Mouse (Mus musculus): Measurements from ENCODE around the gene Nr5a2.

Gene Nr5a2

DNA sequence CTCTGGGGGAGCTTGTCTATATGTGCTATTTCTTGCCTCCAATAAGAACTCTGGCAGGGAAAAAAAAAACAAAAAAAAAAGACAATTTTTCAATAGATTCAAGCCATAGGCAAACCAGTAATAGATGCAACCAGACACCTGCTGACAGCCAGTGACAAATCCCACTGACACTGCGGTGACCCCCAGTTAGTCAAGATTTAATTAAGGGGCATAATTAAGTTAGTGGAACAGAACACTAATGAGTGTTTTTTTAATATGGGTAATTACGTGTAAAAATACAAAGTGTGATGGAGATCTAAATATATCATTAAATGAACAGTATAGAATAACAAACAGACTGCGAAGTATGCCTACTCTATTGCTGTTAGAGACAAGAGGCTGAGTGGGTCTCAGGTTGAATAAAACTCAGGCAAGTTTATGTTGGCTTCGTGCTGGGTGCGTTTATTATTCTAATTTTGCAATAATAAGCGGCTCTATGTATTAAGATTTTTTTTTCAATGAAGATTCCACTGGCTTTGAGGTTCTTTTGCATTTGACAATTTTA is 50.7 kb downstream of the Nr5a2 start:
- DNase-seq, result no peak

DNA sequence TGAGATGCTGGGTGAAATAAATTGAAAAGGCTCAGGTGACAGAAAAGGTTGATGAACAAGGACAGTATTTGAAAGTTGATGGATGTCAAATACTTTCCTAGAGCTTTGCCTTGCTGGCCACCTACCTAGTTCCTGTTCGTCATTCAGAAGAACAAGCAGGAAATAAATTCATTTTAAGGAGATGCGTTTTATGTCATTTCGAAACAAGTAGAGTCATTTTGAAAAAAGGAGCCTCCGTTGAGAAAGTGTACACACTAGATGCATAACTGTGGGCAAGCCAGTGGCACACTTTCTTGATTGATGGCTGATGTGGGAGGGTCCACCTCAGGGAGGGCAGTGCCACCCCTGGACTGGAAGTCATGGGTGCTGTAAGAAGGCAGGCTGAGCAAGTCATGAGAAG is 62.1 kb downstream of the Nr5a2 start:
- no peak for DNase-seq

GRCm38 (mm10) chr1:136896351-136896750 is 63.9 kb downstream of the Nr5a2 start:
- DNase-seq, result peak in 1 of 2 experiments; percentile 14

DNA sequence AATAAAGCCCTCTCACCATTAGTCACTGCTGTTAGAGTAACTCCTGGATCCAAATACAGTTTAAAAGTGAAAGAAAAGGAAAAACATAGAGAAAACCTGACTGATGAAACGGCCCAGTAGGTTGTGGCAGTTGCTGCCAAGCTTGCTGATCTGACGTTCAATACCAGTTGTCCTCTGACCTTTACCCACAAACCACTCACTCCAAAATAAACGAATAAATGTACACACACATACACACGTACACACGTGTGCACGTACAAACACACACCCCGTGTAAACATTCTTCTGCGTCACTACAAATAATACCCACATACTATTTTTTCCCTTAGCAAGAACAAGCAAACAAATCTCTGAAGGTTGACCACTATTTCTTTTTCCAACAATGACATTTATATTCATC is 64.4 kb downstream of the Nr5a2 start:
- no peak for DNase-seq

GRCm38 (mm10) chr1:136894753-136895152 is 65.5 kb downstream of the Nr5a2 start:
- DNase-seq, result no peak

GRCm38 (mm10) chr1:136893162-136893561 is 67.1 kb downstream of the Nr5a2 start:
- DNase-seq, result no peak

- DNase-seq, result no peak
Observed at GRCm38 (mm10) chr1:136890439-136890838, 69.8 kb downstream of the Nr5a2 start.

DNA sequence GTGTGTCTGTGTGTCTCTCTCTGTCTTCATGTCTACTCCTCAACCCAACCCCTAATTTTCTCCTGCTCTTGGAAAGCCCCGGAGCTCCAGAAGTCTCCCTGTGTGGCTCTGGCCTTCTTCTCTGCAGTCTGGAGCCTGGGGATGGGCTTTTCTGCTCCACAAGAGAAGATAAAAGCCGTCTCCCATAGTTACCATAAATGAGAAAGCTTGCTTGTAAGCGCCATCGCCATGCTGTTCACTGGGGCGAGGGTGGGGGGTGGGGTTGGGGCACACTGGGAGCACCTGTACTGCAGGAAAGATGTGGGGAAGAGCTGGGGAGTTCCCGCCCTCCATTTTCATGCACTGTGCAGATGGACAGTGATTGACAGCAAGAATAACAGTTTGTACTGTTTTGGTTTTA is 71.5 kb downstream of the Nr5a2 start:
- no peak for DNase-seq

DNA sequence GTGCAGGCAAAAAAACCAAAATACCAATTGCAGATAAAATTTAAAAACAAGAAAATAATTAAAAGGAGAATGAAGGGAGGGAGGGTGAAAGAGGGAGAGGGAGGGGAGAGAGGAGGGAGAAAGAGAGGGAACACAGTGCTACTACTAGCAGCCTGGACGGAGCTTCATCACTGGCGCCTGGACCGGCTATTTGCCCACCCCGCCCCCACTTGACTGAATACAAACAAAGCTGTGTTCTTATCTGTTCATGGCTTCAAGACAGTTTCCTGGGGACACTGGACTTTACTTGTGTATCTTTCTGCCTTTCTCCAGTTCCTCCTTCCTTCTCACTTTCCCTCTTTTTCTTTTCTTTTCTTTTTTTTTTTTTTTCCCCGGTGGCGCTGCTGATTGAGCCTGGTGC is 73.6 kb downstream of the Nr5a2 start:
- no peak for DNase-seq

DNA sequence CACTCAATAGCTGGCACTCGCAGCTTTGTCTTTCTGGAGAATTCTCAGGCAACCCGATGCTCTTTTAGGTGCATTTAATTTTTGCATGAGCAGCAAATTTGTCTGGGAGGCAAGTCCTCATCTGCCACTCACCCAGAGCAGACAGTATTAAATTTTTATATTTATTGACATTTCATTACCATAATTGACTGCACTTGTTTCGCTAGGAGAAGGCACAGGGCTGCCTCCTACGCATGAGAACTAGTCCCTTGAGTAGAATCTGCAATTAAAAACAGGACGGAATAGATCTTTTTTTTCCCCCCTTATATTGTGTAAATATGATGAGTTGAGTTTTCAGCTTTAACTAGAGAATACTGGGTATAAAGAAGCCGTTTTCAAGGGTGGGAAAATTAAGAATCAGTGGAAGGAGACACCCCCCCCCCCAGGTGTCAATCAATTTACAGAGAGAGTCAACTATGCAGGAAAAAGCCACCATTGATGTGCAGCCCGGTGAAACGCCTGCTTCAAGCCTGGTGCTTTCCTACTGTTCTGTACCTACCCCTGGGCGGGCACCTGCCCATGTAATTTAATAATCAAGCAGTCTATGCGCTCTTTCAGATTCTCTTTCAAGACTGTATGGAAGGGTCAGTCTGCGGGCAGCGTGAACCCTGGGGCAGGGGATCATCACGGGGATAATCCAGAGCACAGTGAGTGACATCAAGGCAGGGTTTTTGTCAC is 76.6 kb downstream of the Nr5a2 start:
- no peak for DNase-seq

DNA sequence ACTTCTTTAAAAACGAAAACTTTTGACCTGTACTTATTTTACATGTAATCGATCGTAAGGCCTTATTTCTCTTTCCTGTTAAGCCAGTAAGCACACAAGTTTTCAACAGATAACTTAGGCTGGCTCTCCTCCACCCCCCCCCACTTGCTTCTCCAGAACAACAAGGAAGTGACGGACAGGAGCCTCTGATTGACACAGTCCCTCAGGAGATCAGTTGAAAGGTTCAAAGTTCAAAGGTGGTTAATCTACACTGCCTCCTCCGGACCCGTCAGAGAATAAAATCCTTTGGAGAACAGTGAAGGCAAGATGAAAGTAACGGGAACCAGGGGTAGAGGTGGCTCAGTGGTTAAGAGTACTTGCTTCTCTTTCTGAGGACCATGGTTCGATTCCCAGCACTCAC is 80.0 kb downstream of the Nr5a2 start:
- no peak for DNase-seq

GRCm38 (mm10) chr1:136875006-136875405 is 85.2 kb downstream of the Nr5a2 start:
- no peak for DNase-seq

GRCm38 (mm10) chr1:136868955-136869354 is 91.3 kb downstream of the Nr5a2 start:
- DNase-seq, result peak; percentile 14 to 27

DNA sequence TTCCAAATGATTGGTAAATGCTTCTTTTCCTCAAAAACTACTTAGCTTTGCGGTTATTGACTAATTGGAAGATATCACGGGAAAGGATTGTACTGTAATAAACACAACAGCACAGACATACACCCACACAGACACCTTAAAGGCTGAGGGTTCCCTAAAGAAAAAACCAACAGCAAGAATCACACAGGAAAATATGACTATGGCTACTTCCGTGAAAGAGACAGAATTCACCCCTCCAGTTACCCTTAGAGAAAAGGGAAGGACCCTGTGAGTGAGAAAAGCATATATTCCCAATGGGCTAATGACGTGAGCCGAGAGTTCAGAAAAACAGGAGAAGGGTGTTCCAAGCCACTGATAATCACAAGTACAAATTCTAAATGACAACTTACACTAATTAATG is 92.0 kb downstream of the Nr5a2 start:
- no peak for DNase-seq

- peak; percentile 14 to 32 for DNase-seq
Observed at GRCm38 (mm10) chr1:136866481-136867092, 93.7 kb downstream of the Nr5a2 start.

GRCm38 (mm10) chr1:136863209-136863608 is 97.0 kb downstream of the Nr5a2 start:
- no peak for DNase-seq

- peak; percentile 12 to 27 for DNase-seq
Observed at GRCm38 (mm10) chr1:136859454-136859853, 100.8 kb downstream of the Nr5a2 start.

GRCm38 (mm10) chr1:136858724-136859123 is 101.5 kb downstream of the Nr5a2 start:
- no peak for DNase-seq

DNA sequence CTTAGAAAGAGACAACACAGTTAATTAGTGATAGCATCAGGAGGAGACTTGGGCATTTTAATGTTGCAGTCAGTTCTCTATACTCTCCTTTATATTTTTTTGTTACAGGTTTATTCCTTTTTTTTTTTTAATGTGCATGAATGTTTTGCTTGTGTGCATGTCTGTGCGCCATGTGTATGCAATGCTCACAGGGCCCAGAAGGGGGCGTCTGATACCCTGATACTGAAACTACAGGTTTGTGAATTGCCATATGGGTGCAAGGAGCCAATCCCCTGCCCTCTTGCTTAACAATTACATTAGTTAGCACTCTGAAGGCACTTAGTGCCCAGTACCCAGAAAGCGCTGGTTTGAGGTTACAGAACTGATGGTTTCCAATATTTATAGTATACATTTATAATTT is 104.1 kb downstream of the Nr5a2 start:
- DNase-seq, result no peak

GRCm38 (mm10) chr1:136848791-136849190 is 111.5 kb downstream of the Nr5a2 start:
- no peak for DNase-seq

DNA sequence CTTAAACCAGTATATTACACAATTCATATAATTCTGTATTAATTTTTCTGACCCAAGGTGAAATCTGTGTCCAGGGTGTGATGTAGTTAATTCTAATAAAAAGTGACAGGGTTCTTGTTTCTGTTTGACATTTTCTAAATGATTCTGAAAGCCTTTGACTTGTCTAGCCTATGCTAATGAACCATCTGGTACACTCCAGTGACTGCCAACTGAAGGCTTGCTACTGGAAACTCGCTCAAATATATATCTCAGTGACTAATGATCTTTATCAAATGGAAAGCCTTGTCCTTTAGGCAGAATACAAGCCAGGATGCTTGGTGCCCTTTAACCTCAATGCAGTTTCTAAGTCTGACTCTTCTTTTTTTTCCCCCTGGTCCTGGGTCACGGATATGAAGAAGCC is 114.2 kb downstream of the Nr5a2 start:
- no peak for DNase-seq

- no peak for DNase-seq
Observed at GRCm38 (mm10) chr1:136845341-136845740, 114.9 kb downstream of the Nr5a2 start.

- DNase-seq, result no peak
Observed at GRCm38 (mm10) chr1:136840512-136840911, 119.7 kb downstream of the Nr5a2 start.

DNA sequence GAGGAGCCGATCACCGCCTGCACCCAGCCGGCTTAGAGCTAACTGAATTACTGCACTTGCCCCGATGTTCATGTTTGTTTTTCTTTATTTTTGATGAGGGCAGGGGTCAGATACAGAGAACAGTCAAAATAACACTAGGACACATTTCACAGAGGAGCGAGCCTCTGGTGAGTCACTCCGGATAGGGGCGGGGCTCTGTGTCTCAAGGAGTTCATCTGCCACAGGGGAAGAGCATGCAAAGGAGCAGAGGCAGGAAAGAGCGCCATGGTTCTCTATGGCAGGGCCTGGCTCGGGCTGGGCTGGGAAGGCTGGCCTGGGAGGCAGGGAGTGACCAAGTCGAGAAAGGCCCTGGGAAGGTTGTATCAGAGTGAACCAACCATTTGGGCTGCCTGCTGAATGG is 121.0 kb downstream of the Nr5a2 start:
- DNase-seq, result peak; percentile 35 to 61
